Mouse (Mus musculus): ENCODE measurements around the gene Gabrb2.

- TF ChIP-seq EP300 (IDR thresholded peaks at IDR 0.05) = no peak
- TF ChIP-seq CTCF (IDR thresholded peaks at IDR 0.05) = no peak
Measured at GRCm38 (mm10) chr11:42618195-42618594, 198.6 kb downstream of the Gabrb2 start.

Measured in lung, postnatal 0 days (tissue).